ENCODE assay signal across 26 mouse cellular contexts in genomic region chr16:77154831-77155230, GRCm38 (mm10).
DNase-seq lines count a peak whose midpoint lies in the region; ATAC-seq and TF ChIP-seq lines count a peak whose summit lies in the region.
"Had no signal": no experiment of that assay in that cellular context is flagged by ENCODE, and none has a peak within 500 bp of the region (broad histone marks: within the 10 kb centered on the region; RNA-seq: fewer than 3 reads in every experiment).

No protein-coding gene starts in this region.

- H3K9ac ChIP-seq in midbrain, postnatal 0 days (replicated peaks; ENCODE audit: low read length, poor library complexity, severe bottlenecking): no peak overlapping the region
- no peak overlapping the region for H3K9ac ChIP-seq in midbrain, embryonic 15.5 days
- H3K9ac ChIP-seq: embryonic facial prominence, embryonic 13.5 days; embryonic facial prominence, embryonic 15.5 days; forebrain, embryonic 12.5 days had no signal

- 88% methylated on average over 1 of the region's 1 CpGs for WGBS in midbrain, postnatal 0 days
- 88% methylated on average over 1 of the region's 1 CpGs for WGBS in midbrain, embryonic 15.5 days

- no peaks in the 10 kb centered on the region for H3K27me3 ChIP-seq in midbrain, postnatal 0 days (ENCODE audit: insufficient read depth, low read length)
- H3K27me3 ChIP-seq in midbrain, embryonic 15.5 days (replicated peaks): no peaks in the 10 kb centered on the region
- H3K27me3 ChIP-seq: CH12.LX; embryonic facial prominence, embryonic 13.5 days; embryonic facial prominence, embryonic 15.5 days; forebrain, embryonic 12.5 days had no signal

- H3K9me3 ChIP-seq in midbrain, postnatal 0 days (ENCODE audit: low read length): no peaks in the 10 kb centered on the region
- H3K9me3 ChIP-seq in midbrain, embryonic 15.5 days: no peaks in the 10 kb centered on the region
- H3K9me3 ChIP-seq: embryonic facial prominence, embryonic 13.5 days; embryonic facial prominence, embryonic 15.5 days; forebrain, embryonic 10.5 days; forebrain, embryonic 12.5 days; G1E had no signal

- H3K36me3 ChIP-seq in midbrain, postnatal 0 days (ENCODE audit: insufficient read depth, low read length): no peaks in the 10 kb centered on the region
- no peaks in the 10 kb centered on the region for H3K36me3 ChIP-seq in midbrain, embryonic 15.5 days (replicated peaks)
- H3K36me3 ChIP-seq: embryonic facial prominence, embryonic 13.5 days; embryonic facial prominence, embryonic 15.5 days; forebrain, embryonic 10.5 days; forebrain, embryonic 12.5 days; G1E had no signal

- no peak for TF ChIP-seq CTCF in midbrain, postnatal 0 days (IDR thresholded peaks at IDR 0.05)

- no peak overlapping the region for H3K4me2 ChIP-seq in midbrain, postnatal 0 days (ENCODE audit: low read depth, low read length, poor library complexity, severe bottlenecking)
- H3K4me2 ChIP-seq in midbrain, embryonic 15.5 days: no peak overlapping the region
- H3K4me2 ChIP-seq: embryonic facial prominence, embryonic 13.5 days; embryonic facial prominence, embryonic 15.5 days; forebrain, embryonic 12.5 days had no signal

- DNase-seq in cerebellum, adult 9-10 months: peak; percentile 51
- DNase-seq in cerebellum, adult 18-20 months: no peak
- DNase-seq in cerebellum, postnatal 14 days: peak; percentile 49 to 51
- DNase-seq in cerebellum, postnatal 25 days: no peak
- peak; percentile 44 for DNase-seq in left cerebral cortex, postnatal 4 days
- no peak for DNase-seq in left cerebral cortex, adult 9 months (ENCODE audit: low spot score in 2 of 2)
- DNase-seq in midbrain, postnatal 0 days (ENCODE audit: low spot score): peak; percentile 17
- DNase-seq: adrenal gland, adult 2 months; adrenal gland, postnatal 10 days; adrenal gland, postnatal 25 days; B cell, adult 2 months; cerebellum, adult 11-12 months; cerebellum, adult 8-10 months; cerebellum, postnatal 36 days; embryo, embryonic 11 days had no signal

- H3K27ac ChIP-seq in midbrain, postnatal 0 days (ENCODE audit: low read depth, low read length): no peak overlapping the region
- no peak overlapping the region for H3K27ac ChIP-seq in midbrain, embryonic 15.5 days
- H3K27ac ChIP-seq: embryonic facial prominence, embryonic 13.5 days; embryonic facial prominence, embryonic 15.5 days; forebrain, embryonic 10.5 days; forebrain, embryonic 12.5 days had no signal

- H3K4me3 ChIP-seq in midbrain, postnatal 0 days (ENCODE audit: low read depth, low read length): no peak overlapping the region
- no peak overlapping the region for H3K4me3 ChIP-seq in midbrain, embryonic 15.5 days
- H3K4me3 ChIP-seq: embryonic facial prominence, embryonic 13.5 days; embryonic facial prominence, embryonic 15.5 days; erythroblast, embryonic 14.5 days; forebrain, embryonic 10.5 days; forebrain, embryonic 12.5 days had no signal

- intact Hi-C loops in left cerebral cortex, postnatal 4 days (cut with DNase I): no loop called here

- no peaks in the 10 kb centered on the region for H3K4me1 ChIP-seq in midbrain, postnatal 0 days (ENCODE audit: insufficient read depth, low read length)
- no peaks in the 10 kb centered on the region for H3K4me1 ChIP-seq in midbrain, embryonic 15.5 days
- H3K4me1 ChIP-seq: embryonic facial prominence, embryonic 15.5 days; forebrain, embryonic 10.5 days; forebrain, embryonic 12.5 days had no signal

- no peak for ATAC-seq in midbrain, postnatal 0 days (ENCODE audit: low FRiP score)
- no peak for ATAC-seq in midbrain, embryonic 15.5 days (replicated peaks)
- ATAC-seq: CD4-positive, CD25-positive, alpha-beta regulatory T cell, adult 4 months; forebrain, embryonic 14.5 days; forebrain, embryonic 16.5 days had no signal

Comparison
In these comparisons a context has a peak if more than half of its experiments do, and no peak if none do; other contexts are left out.
1. DNase-seq: peak in cerebellum, adult 9-10 months (single experiment), cerebellum, postnatal 14 days (2 of 2), left cerebral cortex, postnatal 4 days (single experiment) and midbrain, postnatal 0 days (single experiment); none in cerebellum, adult 18-20 months (0 of 2), cerebellum, postnatal 25 days (0 of 2) and left cerebral cortex, adult 9 months (0 of 2).